Mouse (Mus musculus): ENCODE results near the gene Dnajc11. TPM values are rescaled to one million over a fixed set of nuclear protein-coding genes. Genes with fewer than 3 reads are reported as not detected.
A peak's percentile ranks its signal among the peaks of the same experiment; 100 is the strongest.

Gene Dnajc11
- polyA plus RNA-seq, 1 experiment from 2014 or later, result 45.5 TPM

- H3K27me3 ChIP-seq, result no peaks in the 10 kb centered on the region; the same call in 1 of the 2 replicates
- H3K4me2 ChIP-seq, result peak overlapping the region; percentile 92
- 4% methylated on average over 39 of the region's 41 CpGs for WGBS (ENCODE audit: insufficient replicate concordance)
- peak overlapping the region; percentile 84 for H3K9ac ChIP-seq
- peak overlapping the region; percentile 85 for H3K27ac ChIP-seq (replicated peaks)
- H3K4me1 ChIP-seq (replicated peaks), result peaks cover 53% of the 10 kb centered on the region
- no peaks in the 10 kb centered on the region for H3K9me3 ChIP-seq (replicated peaks)
- H3K4me3 ChIP-seq (replicated peaks), result peak overlapping the region; percentile 84
- peaks cover 20% of the 10 kb centered on the region for H3K36me3 ChIP-seq (replicated peaks)
- ATAC-seq (ENCODE audit: insufficient read depth), result peak; percentile 69
Observed at GRCm38 (mm10) chr4:152026751-152027508, 93.4 kb downstream of the Dnajc11 start.

DNA sequence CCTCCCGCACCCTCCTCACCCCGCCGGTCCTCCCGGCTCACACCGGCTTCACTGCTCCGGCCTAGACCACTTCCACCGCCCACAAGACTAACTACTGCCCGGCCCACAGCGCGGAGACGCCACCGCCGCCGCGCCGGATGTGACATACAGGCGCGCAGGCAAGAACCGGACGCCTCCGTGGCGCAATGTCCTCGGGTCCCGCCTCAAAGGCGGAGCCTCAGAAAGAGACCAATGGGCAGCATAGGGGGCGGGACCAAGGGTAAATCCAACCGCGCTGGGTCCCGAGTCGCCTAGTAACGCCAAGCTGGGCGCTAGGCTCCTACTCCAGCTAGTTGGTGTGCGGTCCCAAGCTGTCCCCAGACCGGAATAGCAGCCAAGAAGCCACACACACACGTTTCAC lies 94.0 kb downstream of the Dnajc11 start, which contains the start of gene Zbtb48:
Gene Zbtb48 (minus strand): TSS at position 148 of the 400 bp plus-strand sequence.
- Histone ChIP-seq H3K36me3 (replicated peaks) (peaks cover 14% of the 10 kb centered on the region; the same call in 1 of the 2 replicates), H3K4me2 (peak within 1 kb of the TSS; percentile 92), H3K4me3 (replicated peaks) (peak within 1 kb of the TSS; percentile 84), H3K9me3 (replicated peaks) (no peaks in the 10 kb centered on the region), H3K9ac (peak within 1 kb of the TSS; percentile 84), H3K4me1 (replicated peaks) (peaks cover 51% of the 10 kb centered on the region), H3K27me3 (no peaks in the 10 kb centered on the region; the same call in 1 of the 2 replicates), H3K27ac (replicated peaks) (peak within 1 kb of the TSS; percentile 85)
- under 1% methylated on average over 35 of the region's 35 CpGs for WGBS (ENCODE audit: insufficient replicate concordance)
- peak; percentile 94 for ATAC-seq (ENCODE audit: insufficient read depth)

DNA sequence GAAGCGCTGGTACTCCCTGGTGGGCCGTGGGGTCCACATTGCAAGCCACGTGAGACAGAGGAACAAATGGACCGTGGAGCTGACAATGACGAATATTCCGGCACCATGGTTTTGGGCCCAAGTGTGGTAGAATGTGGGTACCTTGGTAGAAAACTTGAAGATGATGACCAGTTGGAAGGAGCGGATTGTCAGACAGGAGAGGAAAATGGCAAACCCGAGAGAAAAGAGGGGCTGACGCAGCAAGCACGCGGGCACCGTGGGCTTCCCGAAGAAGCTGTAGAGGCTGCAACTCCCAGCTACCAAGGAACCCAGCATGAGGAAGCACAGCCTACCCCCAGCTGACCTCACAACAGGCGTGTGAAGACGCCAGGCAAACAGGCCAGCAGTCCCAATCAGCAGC lies 95.0 kb downstream of the Dnajc11 start:
- Histone ChIP-seq H3K9me3 (replicated peaks) (no peaks in the 10 kb centered on the region), H3K4me3 (replicated peaks) (peak overlapping the region; percentile 84; the same call in 1 of the 2 replicates), H3K36me3 (replicated peaks) (0 out of 2 replicates have a peak, but pooled peaks cover 7% of the 10 kb centered on the region), H3K4me1 (replicated peaks) (peaks cover 50% of the 10 kb centered on the region), H3K27ac (replicated peaks) (no peak overlapping the region), H3K27me3 (no peaks in the 10 kb centered on the region; the same call in 1 of the 2 replicates), H3K4me2 (peak overlapping the region; percentile 92), H3K9ac (0 out of 2 replicates have a peak overlapping the region, but pooled peaks have one; percentile 84)
- ATAC-seq (ENCODE audit: insufficient read depth), result no peak
- WGBS (ENCODE audit: insufficient replicate concordance), result 65% methylated on average over 15 of the region's 15 CpGs

DNA sequence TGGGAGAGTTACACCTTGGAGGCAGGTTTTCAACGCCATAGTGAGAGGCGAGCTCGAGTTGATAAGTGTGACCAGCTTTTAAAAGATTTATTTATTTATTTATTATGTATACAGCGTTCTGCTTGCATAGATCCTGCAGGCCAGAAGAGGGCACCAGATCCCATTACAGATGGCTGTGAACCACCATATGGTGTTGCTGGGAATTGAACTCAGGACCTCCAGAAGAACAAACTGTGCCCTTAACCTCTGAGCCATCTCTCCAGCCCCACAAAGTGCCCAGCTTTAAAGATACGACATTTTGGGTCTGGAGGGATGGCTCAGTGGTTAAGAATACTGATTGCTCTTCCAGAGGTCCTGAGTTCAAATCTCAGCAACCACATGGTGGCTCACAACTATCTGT lies 95.6 kb downstream of the Dnajc11 start:
- Histone ChIP-seq H3K27ac (replicated peaks) (no peak overlapping the region), H3K36me3 (replicated peaks) (0 out of 2 replicates have a peak, but pooled peaks cover 5% of the 10 kb centered on the region), H3K27me3 (peaks cover 4% of the 10 kb centered on the region; the same call in 1 of the 2 replicates), H3K9me3 (replicated peaks) (no peaks in the 10 kb centered on the region), H3K4me1 (replicated peaks) (peaks cover 44% of the 10 kb centered on the region), H3K4me3 (replicated peaks) (no peak overlapping the region), H3K9ac (no peak overlapping the region), H3K4me2 (no peak overlapping the region)
- no peak for ATAC-seq (ENCODE audit: insufficient read depth)
- WGBS (ENCODE audit: insufficient replicate concordance), result 28% methylated on average over 5 of the region's 5 CpGs

DNA sequence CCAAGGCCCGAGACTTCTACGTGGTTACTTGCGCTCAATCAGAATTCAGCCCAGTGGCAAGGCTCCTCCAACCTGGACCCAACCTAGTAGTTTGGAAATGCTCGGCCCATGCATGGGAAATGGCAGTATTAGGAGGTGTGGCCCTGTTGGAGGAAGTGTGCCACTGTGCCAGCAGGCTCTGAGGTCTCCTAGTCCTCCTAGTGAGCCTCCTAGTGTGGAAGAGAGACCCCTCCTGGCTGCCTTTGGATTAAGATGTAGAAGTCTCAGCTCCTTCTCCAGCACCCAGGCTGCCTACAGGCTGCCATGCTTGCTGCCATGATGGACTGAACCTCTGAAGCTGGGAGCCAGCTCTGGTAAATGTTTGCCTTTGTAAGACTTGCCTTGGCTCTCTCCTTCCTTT lies 96.5 kb downstream of the Dnajc11 start:
- Histone ChIP-seq H3K36me3 (replicated peaks) (0 out of 2 replicates have a peak, but pooled peaks cover 5% of the 10 kb centered on the region), H3K9ac (no peak overlapping the region), H3K27ac (replicated peaks) (no peak overlapping the region), H3K4me1 (replicated peaks) (peaks cover 35% of the 10 kb centered on the region), H3K27me3 (peaks cover 6% of the 10 kb centered on the region; the same call in 1 of the 2 replicates), H3K4me3 (replicated peaks) (no peak overlapping the region), H3K4me2 (no peak overlapping the region), H3K9me3 (replicated peaks) (no peaks in the 10 kb centered on the region)
- 68% methylated on average over 4 of the region's 4 CpGs for WGBS (ENCODE audit: insufficient replicate concordance)
- no peak for ATAC-seq (ENCODE audit: insufficient read depth)

Other genes starting within 250 kb of the Dnajc11 start
- gene Camta1, start 71.8 kb upstream of the Dnajc11 start, polyA plus RNA-seq (2015; fragmentation: Nextera tagmentation; extraction: Ambion mirVana), result 27.4 and 31.1 TPM in 2 replicates
- gene Thap3, start 55.3 kb downstream of the Dnajc11 start, polyA plus RNA-seq (2015; fragmentation: Nextera tagmentation; extraction: Ambion mirVana), result 6.4 and 7.9 TPM in 2 replicates
- 5.1 and 5.7 TPM in 2 replicates for gene Phf13, start 62.6 kb downstream of the Dnajc11 start, polyA plus RNA-seq (2015; fragmentation: Nextera tagmentation; extraction: Ambion mirVana)
- 6.3 and 7.2 TPM in 2 replicates for gene Klhl21, start 75.1 kb downstream of the Dnajc11 start, polyA plus RNA-seq (2015; fragmentation: Nextera tagmentation; extraction: Ambion mirVana)
- 7.8 and 8.4 TPM in 2 replicates for gene Zbtb48, start 94.0 kb downstream of the Dnajc11 start, polyA plus RNA-seq (2015; fragmentation: Nextera tagmentation; extraction: Ambion mirVana)
- gene Tas1r1, start 104.9 kb downstream of the Dnajc11 start, polyA plus RNA-seq (2015; fragmentation: Nextera tagmentation; extraction: Ambion mirVana), result 0.07 and 0.13 TPM in 2 replicates
- gene Nol9, start 105.6 kb downstream of the Dnajc11 start, polyA plus RNA-seq (2015; fragmentation: Nextera tagmentation; extraction: Ambion mirVana), result 13.7 and 14.6 TPM in 2 replicates
- 5.1 and 5.9 TPM in 2 replicates for gene Plekhg5, start 138.8 kb downstream of the Dnajc11 start, polyA plus RNA-seq (2015; fragmentation: Nextera tagmentation; extraction: Ambion mirVana)
- gene Tnfrsf25, start 182.2 kb downstream of the Dnajc11 start, polyA plus RNA-seq (2015; fragmentation: Nextera tagmentation; extraction: Ambion mirVana), result 0.37 and 0.50 TPM in 2 replicates
- 1.5 and 2.0 TPM in 2 replicates for gene Espn, start 218.7 kb downstream of the Dnajc11 start, polyA plus RNA-seq (2015; fragmentation: Nextera tagmentation; extraction: Ambion mirVana)
- 0.14 TPM in 1 of 2 replicates, not detected in the other for gene Hes2, start 225.2 kb downstream of the Dnajc11 start, polyA plus RNA-seq (2015; fragmentation: Nextera tagmentation; extraction: Ambion mirVana)
- gene Acot7, start 244.4 kb downstream of the Dnajc11 start, polyA plus RNA-seq (2015; fragmentation: Nextera tagmentation; extraction: Ambion mirVana), result 14.0 and 14.2 TPM in 2 replicates

Data from liver, embryonic 15.5 days (tissue).